Mouse (Mus musculus) adrenal gland, adult 2 months (tissue): ENCODE data around the gene Mme. TPM values are rescaled to one million over a fixed set of nuclear protein-coding genes. Genes with fewer than 3 reads are reported as not detected.
A peak's percentile ranks its signal among the peaks of the same experiment; 100 is the strongest.

Experiments used
- DNase-seq: peaks from one replicate; pipeline ENCODE4 v3.0.0; 2021
- polyA plus RNA-seq: library from polyadenylated mRNA; depleted of rRNA; stranded (reverse); fragments of >200 nt; gene quantifications from 2 replicates; pipeline ENCODE4 v1.2.3, GENCODE M21; 2012; rRNA removed
- total RNA-seq, 2 experiments: library from RNA; stranded (reverse); gene quantifications; 2 replicates each; pipeline ENCODE4 v1.2.3; 2021

The Mme gene
- total and polyA plus RNA-seq, 3 experiments: 0.88 to 43.7 (median 26.1) TPM

GRCm38 (mm10) chr3:63350704-63351103, 109.4 kb downstream of the Mme start:
- no peak for DNase-seq

- no peak for DNase-seq
Observed at GRCm38 (mm10) chr3:63351680-63352260, 110.4 kb downstream of the Mme start.

GRCm38 (mm10) chr3:63359512-63359911, 118.2 kb downstream of the Mme start:
- DNase-seq: no peak

- DNase-seq: no peak
Observed at GRCm38 (mm10) chr3:63384989-63385388, 143.7 kb downstream of the Mme start.

GRCm38 (mm10) chr3:63390774-63391173, 149.4 kb downstream of the Mme start:
- DNase-seq: no peak

- no peak for DNase-seq
Observed at GRCm38 (mm10) chr3:63391348-63391747, 150.0 kb downstream of the Mme start.

GRCm38 (mm10) chr3:63394424-63394941, 153.1 kb downstream of the Mme start:
- peak; percentile 10 for DNase-seq

- DNase-seq: no peak
Observed at GRCm38 (mm10) chr3:63398171-63398570, 156.8 kb downstream of the Mme start.

GRCm38 (mm10) chr3:63406438-63406837, 165.1 kb downstream of the Mme start:
- no peak for DNase-seq

GRCm38 (mm10) chr3:63411006-63411405, 169.7 kb downstream of the Mme start:
- no peak for DNase-seq

- DNase-seq: no peak
Observed at GRCm38 (mm10) chr3:63412220-63412937, 171.0 kb downstream of the Mme start.

- DNase-seq: no peak
Observed at GRCm38 (mm10) chr3:63413046-63413911, 171.9 kb downstream of the Mme start.

- DNase-seq: peak; percentile 17
Observed at GRCm38 (mm10) chr3:63417284-63417683, 175.9 kb downstream of the Mme start.

- DNase-seq: no peak
Observed at GRCm38 (mm10) chr3:63417758-63418157, 176.4 kb downstream of the Mme start.

- DNase-seq: no peak
Observed at GRCm38 (mm10) chr3:63423552-63423951, 182.2 kb downstream of the Mme start.

Other genes starting within 250 kb of the Mme start
- not detected for gene Gm34302, start 242.3 kb downstream of the Mme start, total RNA-seq
- gene Gm34302, start 242.3 kb downstream of the Mme start, polyA plus RNA-seq: not detected in 2 replicates